Mouse (Mus musculus) MEL (cell line): ENCODE data around the gene Ess2. TPM values are rescaled to one million over a fixed set of nuclear protein-coding genes. Genes with fewer than 3 reads are reported as not detected.

Source experiments
- DNase-seq: peaks from one replicate; pipeline ENCODE4 v3.0.0; 2011; ENCODE audit warnings: low read depth, low spot score
- H3K27ac ChIP-seq: 2 replicates; pipeline ENCODE4 v1.5.1; 2012; ENCODE audit warnings: low read depth, mild to moderate bottlenecking, control low read depth, low read length, moderate library complexity; ENCODE audit not compliant: control insufficient read depth
- H3K27me3 ChIP-seq, 2 experiments: fragments of 150-350 bp in 1 of 2; sonication (generic) in 1 of 2; 2 replicates each; pipeline ENCODE4 v1.6.1; 2012; ENCODE audit warnings: low read length in 2 of 2, mild to moderate bottlenecking in 2 of 2, improper control_type of control experiment in 1 of 2, moderate library complexity in 1 of 2; ENCODE audit not compliant: insufficient read depth in 2 of 2, control insufficient read depth in 1 of 2
- H3K36me3 ChIP-seq, 2 experiments: 2 replicates each; pipeline ENCODE4 v1.6.1; 2012 to 2014; ENCODE audit warnings: low read length in 2 of 2, improper control_type of control experiment in 1 of 2, inconsistent platforms in 1 of 2, mild to moderate bottlenecking in 1 of 2; ENCODE audit not compliant: insufficient read depth in 2 of 2, control insufficient read depth in 1 of 2
- H3K4me1 ChIP-seq, 2 experiments: fragments of 150-350 bp in 1 of 2; sonication (generic) in 1 of 2; 2 replicates each; pipeline ENCODE4 v1.6.1; 2012; ENCODE audit warnings: low read length in 2 of 2, improper control_type of control experiment in 1 of 2, mild to moderate bottlenecking in 1 of 2; ENCODE audit not compliant: insufficient read depth in 2 of 2, control insufficient read depth in 1 of 2
- H3K4me3 ChIP-seq, 2 experiments: fragments of 150-350 bp in 1 of 2; sonication (generic) in 1 of 2; 2 replicates each; pipeline ENCODE4 v1.5.1; 2012; ENCODE audit warnings: low read depth in 2 of 2, low read length in 2 of 2, mild to moderate bottlenecking in 2 of 2, moderate library complexity in 2 of 2, control low read depth in 1 of 2, improper control_type of control experiment in 1 of 2; ENCODE audit not compliant: control insufficient read depth in 1 of 2, insufficient read depth in 1 of 2
- H3K79me2 ChIP-seq: 2 replicates; pipeline ENCODE4 v1.6.1; 2012; ENCODE audit warnings: mild to moderate bottlenecking, low read length, moderate library complexity; ENCODE audit not compliant: control insufficient read depth, poor library complexity, insufficient read depth
- H3K9ac ChIP-seq: 2 replicates; pipeline ENCODE4 v1.6.1; 2012; ENCODE audit warnings: low read depth, mild to moderate bottlenecking, control low read depth, low read length, moderate library complexity; ENCODE audit not compliant: control insufficient read depth, poor library complexity, severe bottlenecking
- H3K9me3 ChIP-seq: fragments of 150-350 bp; sonication (generic); replicated peaks from 2 replicates; pipeline ENCODE4 v1.6.1; 2012; ENCODE audit warnings: mild to moderate bottlenecking, low read length, improper control_type of control experiment, moderate library complexity; ENCODE audit not compliant: insufficient read depth
- CHD2 ChIP-seq: IDR thresholded peaks from 2 replicates; pipeline ENCODE4 v1.6.1; 2011; ENCODE audit warnings: low read length, improper control_type of control experiment
- CTCF ChIP-seq, 3 experiments: IDR thresholded peaks in 2 of 3; conservative IDR thresholded peaks in 1 of 3; 2 replicates each; pipeline ENCODE4 v1.5.1; 2011 to 2012; ENCODE audit warnings: low read length in 3 of 3, low read depth in 2 of 3, mild to moderate bottlenecking in 2 of 3, improper control_type of control experiment in 1 of 3, inconsistent platforms in 1 of 3, mixed read lengths in 1 of 3, moderate library complexity in 1 of 3; ENCODE audit not compliant: control insufficient read depth in 1 of 3, insufficient read depth in 1 of 3, poor library complexity in 1 of 3, severe bottlenecking in 1 of 3
- ELF1 ChIP-seq: IDR thresholded peaks from 2 replicates; pipeline ENCODE4 v1.6.1; 2014; ENCODE audit warnings: low read depth, mild to moderate bottlenecking, inconsistent platforms, low read length, improper control_type of control experiment, moderate library complexity
- GABPA ChIP-seq: IDR thresholded peaks from 2 replicates; pipeline ENCODE4 v1.6.1; 2012; ENCODE audit warnings: low read depth, mild to moderate bottlenecking, inconsistent platforms, low read length, improper control_type of control experiment, moderate library complexity
- GATA1 ChIP-seq: IDR thresholded peaks from 2 replicates; pipeline ENCODE4 v1.6.1; 2011; ENCODE audit warnings: low read depth, low read length, improper control_type of control experiment
- MAFK ChIP-seq: IDR thresholded peaks from 2 replicates; pipeline ENCODE4 v1.6.1; 2011; ENCODE audit warnings: low read depth, mild to moderate bottlenecking, low read length, improper control_type of control experiment, borderline replicate concordance
- MAZ ChIP-seq: IDR thresholded peaks from 2 replicates; pipeline ENCODE4 v1.6.1; 2012; ENCODE audit warnings: low read depth, mild to moderate bottlenecking, inconsistent platforms, low read length, improper control_type of control experiment
- MYB ChIP-seq: IDR thresholded peaks from 2 replicates; pipeline ENCODE4 v1.6.1; 2011; ENCODE audit warnings: mild to moderate bottlenecking, low read depth, low read length, improper control_type of control experiment
- NELFE ChIP-seq: IDR thresholded peaks from 2 replicates; pipeline ENCODE4 v1.6.1; 2011; ENCODE audit warnings: low read depth, low read length, improper control_type of control experiment
- POLR2A ChIP-seq, 2 experiments: IDR thresholded peaks; 2 replicates each; pipeline ENCODE4 v1.6.1; 2011 to 2012; ENCODE audit warnings: low read length in 2 of 2, mild to moderate bottlenecking in 2 of 2, control low read depth in 1 of 2, improper control_type of control experiment in 1 of 2, low read depth in 1 of 2, moderate library complexity in 1 of 2; ENCODE audit not compliant: control insufficient read depth in 1 of 2, insufficient read depth in 1 of 2, poor library complexity in 1 of 2
- POLR2AphosphoS5 ChIP-seq: IDR thresholded peaks from 2 replicates; pipeline ENCODE4 v1.6.1; 2012; ENCODE audit warnings: low read depth, borderline replicate concordance, mild to moderate bottlenecking, inconsistent platforms, low read length, moderate library complexity, mixed read lengths
- RCOR1 ChIP-seq: IDR thresholded peaks from 2 replicates; pipeline ENCODE4 v1.6.1; 2012; ENCODE audit warnings: low read depth, mild to moderate bottlenecking, inconsistent platforms, low read length, improper control_type of control experiment
- SMC3 ChIP-seq: IDR thresholded peaks from 2 replicates; pipeline ENCODE4 v1.6.1; 2011; ENCODE audit warnings: low read depth, low read length, improper control_type of control experiment
- TCF12 ChIP-seq: IDR thresholded peaks from 2 replicates; pipeline ENCODE4 v1.6.1; 2014; ENCODE audit warnings: low read depth, mild to moderate bottlenecking, inconsistent platforms, low read length, improper control_type of control experiment, moderate library complexity
- USF1 ChIP-seq: IDR thresholded peaks from 2 replicates; pipeline ENCODE4 v1.6.1; 2014; ENCODE audit warnings: low read depth, mild to moderate bottlenecking, inconsistent platforms, low read length, improper control_type of control experiment, moderate library complexity
- ZKSCAN1 ChIP-seq: IDR thresholded peaks from 2 replicates; pipeline ENCODE4 v1.6.1; 2012; ENCODE audit warnings: low read depth, mild to moderate bottlenecking, inconsistent platforms, low read length, improper control_type of control experiment, moderate library complexity
- ZMIZ1 ChIP-seq: IDR thresholded peaks from 2 replicates; pipeline ENCODE4 v1.6.1; 2012; ENCODE audit warnings: low read depth, mild to moderate bottlenecking, inconsistent platforms, low read length, improper control_type of control experiment, moderate library complexity
- ZNF384 ChIP-seq: IDR thresholded peaks from 2 replicates; pipeline ENCODE4 v1.6.1; 2012; ENCODE audit warnings: low read depth, mild to moderate bottlenecking, inconsistent platforms, low read length, improper control_type of control experiment
- polyA plus RNA-seq, 2 experiments: library from polyadenylated mRNA; stranded (reverse) in 1 of 2; unstranded in 1 of 2; fragments of >175 nt in 1 of 2; fragments of >200 nt in 1 of 2; gene quantifications; 2 replicates each; pipeline versions ENCODE4 v1.2.1 to v1.2.4; 2012; ENCODE audit warnings: low replicate concordance in 2 of 2, low read depth in 1 of 2; ENCODE audit not compliant: insufficient read length in 2 of 2, insufficient read depth in 1 of 2, missing spikeins in 1 of 2
- total RNA-seq: library from RNA; depleted of rRNA; stranded (reverse); fragments of 300-350 nt; gene quantifications from 2 replicates; pipeline ENCODE4 v1.2.3, GENCODE M21; 2012

The Ess2 gene
- total and polyA plus RNA-seq, 3 experiments, result 21.7 to 26.8 TPM; not detected in 1

DNA sequence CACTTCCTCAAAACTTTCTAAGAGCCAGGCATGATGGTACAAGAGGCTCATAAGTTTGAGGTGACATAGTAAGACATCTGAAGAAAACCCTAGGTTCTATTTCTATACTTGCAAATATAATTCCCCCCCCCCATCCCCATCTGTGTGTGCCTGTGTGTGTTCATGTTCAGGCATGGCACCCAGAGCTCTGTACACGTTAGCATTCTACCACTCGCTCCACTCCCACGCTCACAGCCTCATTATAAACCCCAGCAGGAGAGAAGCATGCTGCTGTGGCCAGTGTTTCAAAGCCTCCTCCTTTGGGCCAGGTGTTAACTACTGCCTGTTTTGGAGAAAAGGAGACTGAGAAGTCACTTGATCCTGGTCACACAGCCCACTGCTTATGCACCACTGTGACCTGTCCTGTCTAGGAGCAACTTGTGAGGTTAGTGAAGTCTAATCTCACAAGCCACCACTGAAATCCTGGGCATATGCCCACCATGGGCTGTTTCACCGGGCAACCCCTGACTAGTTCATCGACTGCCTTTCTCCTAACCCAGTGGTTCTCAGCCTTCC is 20.8 kb upstream of the Ess2 start:
- Histone ChIP-seq H3K36me3 (peaks cover 0 to 25% of the 10 kb centered on the region in 2 experiments; a peak in 2 of 4 replicates), H3K27ac (no peak overlapping the region), H3K27me3 (no peaks in the 10 kb centered on the region), H3K4me1 (peaks cover 24 to 38% of the 10 kb centered on the region in 2 experiments), H3K9ac (no peak overlapping the region), H3K4me3 (no peak overlapping the region), H3K79me2 (peaks cover 9% of the 10 kb centered on the region), H3K9me3 (no peaks in the 10 kb centered on the region)
- DNase-seq, result no peak
- TF ChIP-seq MYB (no peak), MAFK (no peak), TCF12 (no peak), GATA1 (no peak)

- H3K79me2 ChIP-seq, result peaks cover 9% of the 10 kb centered on the region
- H3K9ac ChIP-seq, result no peak overlapping the region
- peaks cover 19 to 35% of the 10 kb centered on the region in 2 experiments for H3K4me1 ChIP-seq
- no peak for DNase-seq
- H3K4me3 ChIP-seq, result no peak overlapping the region
- peaks cover 0 to 23% of the 10 kb centered on the region in 2 experiments; a peak in 2 of 4 replicates for H3K36me3 ChIP-seq
- H3K9me3 ChIP-seq, result no peaks in the 10 kb centered on the region
- H3K27me3 ChIP-seq, result no peaks in the 10 kb centered on the region
- no peak for TF ChIP-seq CTCF (IDR thresholded peaks at IDR 0.05 in 2 of 3, conservative IDR thresholded peaks at IDR 0.05 in 1 of 3; ENCODE audit: control insufficient read depth in 1 of 3, insufficient read depth in 1 of 3, low read depth in 2 of 3, low read length in 3 of 3, poor library complexity in 1 of 3, severe bottlenecking in 1 of 3)
- TF ChIP-seq POLR2AphosphoS5, result no peak
- TF ChIP-seq, all 39 proteins: peak for 0
- H3K27ac ChIP-seq, result peak overlapping the region; percentile 96; the same call in 1 of the 2 replicates
These were observed 18.5 kb upstream of the Ess2 start for GRCm38 (mm10) chr16:17929631-17930030.

GRCm38 (mm10) chr16:17929211-17929610 is 18.1 kb upstream of the Ess2 start:
- Histone ChIP-seq H3K4me1 (peaks cover 15 to 31% of the 10 kb centered on the region in 2 experiments), H3K27ac (peak overlapping the region; percentile 96), H3K79me2 (peaks cover 9% of the 10 kb centered on the region), H3K9ac (peak overlapping the region; percentile 86), H3K9me3 (no peaks in the 10 kb centered on the region), H3K4me3 (peak overlapping the region; percentile 56 to 80; a peak in 3 of 4 replicates), H3K27me3 (no peaks in the 10 kb centered on the region), H3K36me3 (peaks cover 0 to 19% of the 10 kb centered on the region in 2 experiments; a peak in 2 of 4 replicates)
- DNase-seq, result no peak
- no peak for TF ChIP-seq RCOR1

- no peaks in the 10 kb centered on the region for H3K9me3 ChIP-seq
- peak; percentile 95 for DNase-seq
- peak overlapping the region; percentile 58 to 80 for H3K4me3 ChIP-seq
- H3K9ac ChIP-seq, result peak overlapping the region; percentile 86
- peaks cover 9% of the 10 kb centered on the region for H3K79me2 ChIP-seq
- H3K27me3 ChIP-seq, result no peaks in the 10 kb centered on the region
- H3K27ac ChIP-seq, result peak overlapping the region; percentile 96
- peaks cover 0 to 14% of the 10 kb centered on the region in 2 experiments; a peak in 2 of 4 replicates for H3K36me3 ChIP-seq
- peaks cover 9 to 25% of the 10 kb centered on the region in 2 experiments for H3K4me1 ChIP-seq
- TF ChIP-seq ELF1 (no peak), GATA1 (0 out of 2 replicates have a peak, but pooled peaks have one; percentile 29), MAZ (no peak), ZMIZ1 (no peak), TCF12 (peak; percentile 14; the same call in 1 of the 2 replicates), CTCF (IDR thresholded peaks at IDR 0.05 in 2 of 3, conservative IDR thresholded peaks at IDR 0.05 in 1 of 3; ENCODE audit: control insufficient read depth in 1 of 3, insufficient read depth in 1 of 3, low read depth in 2 of 3, low read length in 3 of 3, poor library complexity in 1 of 3, severe bottlenecking in 1 of 3) (peak; percentile 36 to 94 (median 70)), NELFE (no peak), ZKSCAN1 (no peak), GABPA (no peak), POLR2AphosphoS5 (no peak), ZNF384 (no peak), MAFK (no peak), CHD2 (no peak), MYB (no peak), POLR2A (IDR thresholded peaks at IDR 0.05; ENCODE audit: control insufficient read depth in 1 of 2, insufficient read depth in 1 of 2, low read depth in 1 of 2, low read length in 2 of 2, poor library complexity in 1 of 2) (peak in 1 of 2 experiments; percentile 52; a peak in 1 of 4 replicates), USF1 (no peak), SMC3 (peak; percentile 69)
These were observed 17.5 kb upstream of the Ess2 start for GRCm38 (mm10) chr16:17928627-17929104.
